Mouse (Mus musculus) limb, embryonic 12.5 days (tissue): ENCODE measurements around the gene Pex14. TPM values are rescaled to one million over a fixed set of nuclear protein-coding genes. Genes with fewer than 3 reads are reported as not detected.

Experiments
- ATAC-seq: fragments of 200-750 bp; cut with Nextera tagmentation; 2 replicates; pipeline ENCODE4 v1.8.0; 2017; ENCODE audit warnings: low read depth, moderate TSS enrichment; ENCODE audit not compliant: insufficient number of reproducible peaks, insufficient read depth, low FRiP score, low TSS enrichment
- H3K27ac ChIP-seq: fragments of 300-500 bp; sonication (generic); 2 replicates; pipeline ENCODE4 v1.5.1; 2016; ENCODE audit warnings: mild to moderate bottlenecking, moderate library complexity
- H3K27me3 ChIP-seq: fragments of 300-500 bp; sonication (generic); 2 replicates; pipeline ENCODE4 v1.6.1; 2016; ENCODE audit warnings: mild to moderate bottlenecking, moderate library complexity
- H3K36me3 ChIP-seq: fragments of 300-500 bp; sonication (generic); 2 replicates; pipeline ENCODE4 v1.6.1; 2016; ENCODE audit warnings: mild to moderate bottlenecking, moderate library complexity
- H3K4me1 ChIP-seq: fragments of 300-500 bp; sonication (generic); replicated peaks from 2 replicates; pipeline ENCODE4 v1.6.1; 2016
- H3K4me2 ChIP-seq: fragments of 300-500 bp; sonication (generic); 2 replicates; pipeline ENCODE4 v1.6.1; 2016; ENCODE audit warnings: mild to moderate bottlenecking, moderate library complexity
- H3K4me3 ChIP-seq: fragments of 300-500 bp; sonication (generic); replicated peaks from 2 replicates; pipeline ENCODE4 v1.5.1; 2016; ENCODE audit warnings: mild to moderate bottlenecking
- H3K9ac ChIP-seq: fragments of 300-500 bp; sonication (generic); replicated peaks from 2 replicates; pipeline ENCODE4 v1.6.1; 2016; ENCODE audit warnings: mild to moderate bottlenecking, moderate library complexity
- H3K9me3 ChIP-seq: fragments of 300-500 bp; sonication (generic); 2 replicates; pipeline ENCODE4 v1.6.1; 2016; ENCODE audit warnings: mild to moderate bottlenecking, moderate library complexity
- WGBS: fragments of 180-500 bp; shearing (Covaris S2); methylation state at CpG from one replicate; pipeline ENCODE4 v1.1.7; 2016; 5-methylcytosine and 5-hydroxymethylcytosine counted together
- polyA plus RNA-seq: library from polyadenylated mRNA; unstranded; fragments of >200 nt; fragmentation: Nextera tagmentation; extraction: Ambion mirVana; gene quantifications from 2 replicates; pipeline ENCODE4 v1.2.1, GENCODE M21; 2016

Pex14 gene
- polyA plus RNA-seq: 55.2 and 55.9 TPM in 2 replicates

DNA sequence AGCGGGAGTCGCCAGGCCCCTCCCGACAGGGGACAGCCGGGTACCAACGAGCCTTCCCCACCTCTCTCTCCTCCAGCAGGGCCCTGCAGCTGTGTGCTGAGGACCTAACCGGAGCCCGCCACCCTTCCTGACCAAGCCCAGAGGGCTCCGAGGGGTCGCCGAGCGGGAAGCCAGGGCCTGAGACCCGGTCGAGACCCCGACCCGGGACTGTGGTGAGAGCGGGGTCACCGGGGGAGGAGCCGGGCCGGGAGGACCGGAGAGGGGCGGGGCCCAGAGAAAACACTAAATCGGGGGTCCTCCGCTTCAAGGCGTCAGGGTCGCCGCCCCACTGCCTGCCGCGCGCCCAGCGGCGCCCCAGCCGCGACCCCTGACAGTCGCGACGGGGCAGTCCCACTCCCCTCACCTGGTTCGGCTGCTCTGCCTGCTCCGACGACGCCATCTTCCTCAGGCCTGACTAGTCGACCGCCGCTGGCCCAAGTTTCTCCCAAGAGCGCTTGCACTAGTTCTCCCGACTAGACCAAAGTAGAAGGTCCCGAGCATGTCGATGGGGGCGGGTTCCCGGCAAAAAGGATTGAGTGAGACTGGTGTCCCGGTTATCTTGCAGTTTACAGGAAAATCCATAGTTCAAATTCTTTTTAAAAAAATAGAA, at the start of gene Pex14:
Gene Pex14, minus strand, starts transcription at position 508 of the 649 bp plus-strand sequence.
- Histone ChIP-seq H3K27me3 (no peaks in the 10 kb centered on the region), H3K4me3 (peak within 1 kb of the TSS; percentile 99), H3K4me2 (peak within 1 kb of the TSS; percentile 91), H3K27ac (peak within 1 kb of the TSS; percentile 73; the same call in 1 of the 2 replicates), H3K9me3 (no peaks in the 10 kb centered on the region), H3K9ac (peak within 1 kb of the TSS; percentile 95), H3K36me3 (no peaks in the 10 kb centered on the region), H3K4me1 (peaks cover 13% of the 10 kb centered on the region)
- WGBS: under 1% methylated on average over 50 of the region's 50 CpGs
- peak; percentile 60 for ATAC-seq

DNA sequence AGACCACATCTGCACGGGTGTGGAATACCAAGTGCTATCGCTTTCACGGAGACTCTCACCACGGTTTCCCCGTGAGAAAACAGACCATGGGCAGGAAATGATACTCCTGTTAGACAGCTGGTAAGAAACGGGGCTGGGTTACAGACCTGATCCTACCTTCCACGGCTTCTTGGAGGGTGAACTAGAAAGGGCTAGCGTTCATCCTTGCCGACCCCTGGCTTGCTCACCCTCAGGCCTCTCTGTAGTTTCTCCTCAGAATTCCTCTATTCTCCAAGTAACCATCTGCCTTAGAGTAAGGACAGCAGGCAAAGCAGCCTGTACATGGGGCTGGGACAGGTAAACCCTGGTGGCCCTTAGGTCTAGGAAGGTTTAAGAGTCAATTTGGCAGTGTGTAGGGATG, 49.5 kb upstream of the Pex14 start:
- peaks cover 53% of the 10 kb centered on the region for H3K36me3 ChIP-seq

DNA sequence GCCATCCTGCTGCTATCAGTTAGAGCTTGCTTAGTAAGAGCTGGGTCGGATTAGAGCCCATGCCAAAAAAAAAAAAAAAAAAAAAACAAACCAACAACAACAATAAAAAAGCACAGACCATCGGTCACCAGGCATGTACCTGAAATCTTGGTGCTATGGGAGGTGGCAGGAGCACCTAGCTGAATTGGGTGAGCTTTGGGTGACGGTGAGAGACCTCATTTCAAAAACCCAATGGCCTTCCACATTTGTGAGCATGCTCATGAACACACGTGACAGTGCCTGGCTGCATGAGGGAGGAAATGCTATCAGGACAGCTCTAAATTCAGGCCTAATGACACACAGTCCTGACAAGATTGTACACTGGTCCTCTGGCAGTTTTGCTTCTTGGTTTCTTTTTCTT, 48.4 kb upstream of the Pex14 start:
- Histone ChIP-seq H3K4me1 (peaks cover 9% of the 10 kb centered on the region; the same call in 1 of the 2 replicates), H3K4me2 (no peak overlapping the region)

More for the DNA sequence above, 49.5 kb upstream of the Pex14 start:
- Histone ChIP-seq H3K27ac (no peak overlapping the region), H3K4me3 (no peak overlapping the region), H3K9ac (no peak overlapping the region), H3K9me3 (no peaks in the 10 kb centered on the region), H3K27me3 (no peaks in the 10 kb centered on the region), H3K4me1 (peaks cover 9% of the 10 kb centered on the region; the same call in 1 of the 2 replicates), H3K4me2 (no peak overlapping the region)
- 80% methylated on average over 9 of the region's 9 CpGs for WGBS
- ATAC-seq: no peak

DNA sequence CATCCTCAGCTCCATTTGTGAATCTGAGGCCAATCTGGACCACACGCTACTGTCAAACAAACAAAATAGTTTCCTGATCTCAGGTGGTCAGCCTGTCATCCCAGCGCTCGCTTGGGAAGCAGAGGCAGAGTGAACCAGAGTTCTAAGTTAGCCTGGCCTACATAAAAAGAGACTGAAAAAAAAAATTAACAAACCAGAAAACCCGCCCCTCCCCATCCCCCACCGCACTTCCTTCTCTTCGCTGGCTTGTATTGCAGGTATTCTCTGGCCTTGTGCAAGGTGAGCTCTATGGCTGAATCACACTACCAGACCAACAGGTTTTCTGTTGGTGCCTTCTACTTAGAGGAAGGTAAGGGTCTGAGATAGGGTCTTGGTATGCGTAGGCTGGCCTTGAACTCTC, 47.9 kb upstream of the Pex14 start:
- no peak overlapping the region for H3K27ac ChIP-seq
- peaks cover 9% of the 10 kb centered on the region; the same call in 1 of the 2 replicates for H3K4me1 ChIP-seq
- H3K36me3 ChIP-seq: peaks cover 36% of the 10 kb centered on the region
- 83% methylated on average over 7 of the region's 7 CpGs for WGBS
- no peaks in the 10 kb centered on the region for H3K27me3 ChIP-seq
- H3K4me3 ChIP-seq: no peak overlapping the region
- H3K9me3 ChIP-seq: no peaks in the 10 kb centered on the region
- no peak overlapping the region for H3K4me2 ChIP-seq
- ATAC-seq: no peak
- H3K9ac ChIP-seq: no peak overlapping the region

More for the DNA sequence above, 48.4 kb upstream of the Pex14 start:
- Histone ChIP-seq H3K9me3 (no peaks in the 10 kb centered on the region), H3K27me3 (no peaks in the 10 kb centered on the region), H3K27ac (no peak overlapping the region), H3K36me3 (peaks cover 42% of the 10 kb centered on the region), H3K4me3 (no peak overlapping the region), H3K9ac (no peak overlapping the region)
- no peak for ATAC-seq
- WGBS: 77% methylated on average over 4 of the region's 4 CpGs

DNA sequence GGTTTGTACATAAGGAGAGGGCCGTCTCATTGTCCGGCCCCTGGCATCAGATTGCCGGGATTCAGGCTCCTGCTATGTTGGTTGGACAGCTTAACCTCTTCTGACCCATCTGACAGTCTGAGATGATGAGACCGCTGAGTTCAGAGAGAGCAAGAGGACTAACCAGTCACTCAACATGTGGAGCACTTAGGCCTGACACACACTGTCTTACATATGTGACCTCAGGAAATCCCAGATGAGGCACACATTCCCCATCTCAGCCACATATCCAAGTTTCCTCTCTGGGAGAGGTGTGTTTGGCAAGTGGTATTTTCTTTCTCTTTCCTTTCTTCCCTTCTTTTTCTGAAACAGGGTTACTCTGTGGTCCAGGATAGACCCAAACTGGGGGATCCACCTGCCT, 45.5 kb upstream of the Pex14 start:
- 80% methylated on average over 4 of the region's 4 CpGs for WGBS
- H3K27me3 ChIP-seq: no peaks in the 10 kb centered on the region
- H3K4me3 ChIP-seq: no peak overlapping the region
- no peaks in the 10 kb centered on the region for H3K9me3 ChIP-seq
- peaks cover 9% of the 10 kb centered on the region; the same call in 1 of the 2 replicates for H3K4me1 ChIP-seq
- no peak overlapping the region for H3K4me2 ChIP-seq
- ATAC-seq: no peak
- no peak overlapping the region for H3K27ac ChIP-seq
- peaks cover 13% of the 10 kb centered on the region for H3K36me3 ChIP-seq
- no peak overlapping the region for H3K9ac ChIP-seq

DNA sequence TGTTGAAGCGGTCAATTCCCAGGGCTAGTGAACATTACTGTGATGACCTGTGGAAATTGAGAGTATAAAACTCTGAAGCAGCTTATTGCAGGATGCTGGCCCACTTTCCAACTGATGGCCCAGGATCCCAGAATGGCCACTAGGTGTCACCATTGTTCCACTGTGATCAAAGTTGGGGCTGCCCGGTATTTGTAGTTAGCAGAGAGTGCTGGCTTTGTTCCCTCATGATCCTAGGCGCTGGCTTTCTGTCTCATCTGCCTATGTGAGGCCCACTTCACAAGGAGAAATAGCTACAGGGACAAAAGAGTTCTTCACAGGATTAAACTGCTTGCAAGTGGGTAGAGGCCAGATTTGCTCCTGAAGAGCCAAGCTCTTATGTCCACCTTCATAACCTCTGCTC, 44.8 kb upstream of the Pex14 start:
- Histone ChIP-seq H3K9ac (no peak overlapping the region), H3K4me3 (no peak overlapping the region), H3K4me2 (no peak overlapping the region), H3K36me3 (peaks cover 6% of the 10 kb centered on the region; the same call in 1 of the 2 replicates), H3K27ac (no peak overlapping the region), H3K4me1 (peaks cover 9% of the 10 kb centered on the region; the same call in 1 of the 2 replicates), H3K27me3 (no peaks in the 10 kb centered on the region), H3K9me3 (no peaks in the 10 kb centered on the region)
- peak; percentile 82; the same call in 1 of the 2 replicates for ATAC-seq
- WGBS: 7% methylated on average over 3 of the region's 3 CpGs

DNA sequence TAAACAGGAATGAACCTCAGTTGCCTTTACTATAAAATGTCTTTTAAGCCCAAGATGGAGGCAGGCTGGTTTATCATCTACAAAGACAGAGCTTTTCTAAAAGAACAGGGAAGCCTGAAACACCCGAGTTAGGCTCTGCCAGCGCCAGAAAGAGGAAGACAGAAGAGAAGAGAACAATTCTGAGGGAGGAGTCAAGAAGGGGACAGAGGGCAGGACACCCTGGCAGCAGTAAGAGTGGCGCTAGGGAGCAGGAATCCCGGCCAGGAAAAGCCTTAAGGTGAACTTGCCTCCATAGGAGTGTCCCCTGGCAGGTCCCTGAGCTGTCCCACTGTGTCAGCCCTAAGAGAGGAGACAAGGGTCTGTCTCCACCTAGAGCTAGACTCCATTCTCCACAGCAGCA, 43.9 kb upstream of the Pex14 start:
- WGBS: 26% methylated on average over 4 of the region's 4 CpGs
- H3K27ac ChIP-seq: no peak overlapping the region
- ATAC-seq: no peak
- no peak overlapping the region for H3K4me2 ChIP-seq
- peaks cover 9% of the 10 kb centered on the region; the same call in 1 of the 2 replicates for H3K4me1 ChIP-seq
- H3K27me3 ChIP-seq: no peaks in the 10 kb centered on the region
- H3K4me3 ChIP-seq: no peak overlapping the region
- H3K36me3 ChIP-seq: no peaks in the 10 kb centered on the region
- H3K9me3 ChIP-seq: no peaks in the 10 kb centered on the region
- H3K9ac ChIP-seq: no peak overlapping the region

DNA sequence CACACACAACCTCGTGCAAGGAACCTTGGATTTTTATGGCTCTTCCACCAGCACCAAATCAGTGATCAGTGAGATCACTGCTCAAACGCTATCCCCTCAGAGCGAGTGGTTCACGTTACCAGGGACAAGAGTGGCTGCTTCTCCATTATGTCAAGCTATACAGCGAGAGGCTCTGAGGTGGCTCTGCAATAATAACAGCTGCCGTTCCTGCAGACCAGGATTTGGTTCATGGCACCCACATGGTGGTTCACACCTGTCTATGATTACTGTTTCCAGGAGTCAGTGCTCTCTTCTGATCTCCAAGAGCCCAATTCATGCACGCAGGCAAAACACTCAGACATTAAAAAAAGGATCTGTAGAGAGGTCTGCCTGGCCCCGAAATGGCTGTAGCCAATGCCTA, 38.8 kb upstream of the Pex14 start:
- ATAC-seq: no peak
- 57% methylated on average over 8 of the region's 8 CpGs for WGBS
- no peak overlapping the region for H3K27ac ChIP-seq

DNA sequence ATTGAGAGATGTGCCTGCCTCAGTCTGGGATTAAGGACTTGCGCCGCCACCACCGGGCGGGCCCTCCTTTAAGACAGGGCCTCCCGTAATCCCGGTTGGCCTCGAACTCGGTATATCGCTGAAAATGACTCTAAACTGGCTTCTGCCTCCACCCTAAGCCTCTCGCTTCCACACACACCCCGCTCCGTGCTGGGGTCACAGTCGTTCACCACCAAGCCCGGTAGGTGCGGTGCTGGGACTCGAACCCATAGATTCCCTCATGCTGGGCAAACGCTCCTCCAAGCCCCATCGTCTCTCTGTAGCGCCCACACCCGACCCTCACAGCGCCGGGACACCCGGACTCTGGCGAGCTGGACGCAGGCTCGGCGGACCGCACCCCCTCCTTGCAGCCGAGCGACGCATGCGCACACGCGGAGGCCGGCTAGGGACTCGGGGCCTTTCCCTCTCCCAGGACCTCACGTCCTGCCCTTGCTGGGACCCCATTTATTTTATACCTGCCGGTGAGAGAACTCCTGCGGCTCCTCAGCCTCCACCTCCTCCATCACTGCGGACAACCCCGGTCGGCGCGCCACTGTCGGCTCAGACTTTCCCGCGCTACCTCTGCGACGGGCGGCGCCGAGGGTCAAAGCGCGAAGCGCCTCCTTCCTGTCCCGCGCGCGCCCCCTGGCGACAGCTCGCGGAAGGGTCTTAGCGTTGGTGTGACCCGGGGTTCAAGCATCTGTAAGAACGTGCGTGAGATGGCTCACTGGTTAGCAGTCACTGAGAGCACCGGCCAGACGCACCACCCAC, 37.5 kb upstream of the Pex14 start, which contains the start of gene Cenps:
Gene Cenps, minus strand, starts transcription at position 648 of the 789 bp plus-strand sequence.
- peak within 1 kb of the TSS; percentile 70 for H3K9ac ChIP-seq
- H3K4me3 ChIP-seq: peak within 1 kb of the TSS; percentile 59
- H3K9me3 ChIP-seq: no peaks in the 10 kb centered on the region
- no peaks in the 10 kb centered on the region for H3K36me3 ChIP-seq
- H3K4me2 ChIP-seq: peak within 1 kb of the TSS; percentile 68
- peak; percentile 80 for ATAC-seq
- no peaks in the 10 kb centered on the region for H3K27me3 ChIP-seq
- WGBS: 1% methylated on average over 68 of the region's 68 CpGs
- H3K4me1 ChIP-seq: peaks cover 7% of the 10 kb centered on the region
- peak within 1 kb of the TSS; percentile 88 for H3K27ac ChIP-seq

More for the DNA sequence above, 38.8 kb upstream of the Pex14 start:
- Histone ChIP-seq H3K4me3 (no peak overlapping the region), H3K9ac (no peak overlapping the region), H3K9me3 (no peaks in the 10 kb centered on the region), H3K4me1 (peaks cover 7% of the 10 kb centered on the region), H3K27me3 (no peaks in the 10 kb centered on the region), H3K36me3 (no peaks in the 10 kb centered on the region), H3K4me2 (no peak overlapping the region)

DNA sequence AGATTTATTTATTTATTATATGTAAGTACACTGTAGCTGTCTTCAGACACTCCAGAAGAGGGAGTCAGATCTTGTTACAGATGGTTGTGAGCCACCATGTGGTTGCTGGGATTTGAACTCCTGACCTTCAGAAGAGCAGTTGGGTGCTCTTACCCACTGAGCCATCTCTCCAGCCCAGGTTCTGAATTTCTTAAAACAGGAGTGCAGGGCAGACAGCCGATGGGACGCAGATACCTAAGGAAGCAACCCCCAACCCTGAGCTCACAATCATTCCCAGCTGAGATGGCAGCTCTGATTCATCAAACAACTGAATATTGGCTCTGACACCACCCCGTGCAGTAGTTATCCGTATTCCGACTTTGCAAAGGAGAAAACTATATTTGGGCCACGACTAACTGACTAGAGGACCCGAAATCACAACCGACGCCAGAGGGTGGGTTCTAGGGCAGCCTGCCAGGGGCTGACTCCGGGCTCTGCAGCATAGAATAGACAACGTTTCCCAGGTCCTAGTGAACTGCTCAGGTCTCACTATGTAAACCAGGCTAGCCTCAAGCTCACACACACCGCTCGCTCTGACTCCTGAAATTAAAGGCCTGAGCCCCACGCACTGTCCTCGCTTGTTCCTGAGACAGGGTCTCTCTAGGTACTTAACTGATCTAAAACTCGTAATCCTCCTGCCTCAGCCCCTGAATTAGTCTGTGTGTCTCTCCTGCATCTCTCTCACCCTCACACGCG, 36.6 kb upstream of the Pex14 start:
- peaks cover 8% of the 10 kb centered on the region for H3K36me3 ChIP-seq
- no peaks in the 10 kb centered on the region for H3K27me3 ChIP-seq
- H3K9me3 ChIP-seq: no peaks in the 10 kb centered on the region
- peak overlapping the region; percentile 68 for H3K4me2 ChIP-seq
- H3K9ac ChIP-seq: peak overlapping the region; percentile 70
- 71% methylated on average over 18 of the region's 18 CpGs for WGBS
- no peak for ATAC-seq
- peak overlapping the region; percentile 59 for H3K4me3 ChIP-seq
- peaks cover 7% of the 10 kb centered on the region for H3K4me1 ChIP-seq
- peak overlapping the region; percentile 88 for H3K27ac ChIP-seq

DNA sequence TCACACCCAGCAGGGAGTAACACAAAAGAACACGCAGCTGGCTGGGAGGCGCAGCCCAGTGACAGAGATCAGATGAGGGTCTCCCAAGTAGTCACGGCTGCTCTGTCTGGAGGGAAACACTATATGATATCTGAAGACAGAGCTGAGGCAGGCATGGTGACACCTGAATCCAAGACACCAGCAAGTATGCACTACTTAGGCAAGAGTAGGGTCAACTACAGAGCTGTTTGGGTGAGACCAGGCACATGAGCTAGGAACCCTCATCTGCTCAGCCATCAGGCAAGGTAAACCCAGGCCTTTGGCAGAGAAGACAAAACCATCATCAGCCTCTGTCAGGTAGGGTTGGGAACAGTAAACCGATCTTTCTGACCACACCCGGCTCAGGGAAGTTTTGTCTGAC, 33.7 kb upstream of the Pex14 start:
- Histone ChIP-seq H3K4me2 (no peak overlapping the region), H3K4me3 (no peak overlapping the region), H3K36me3 (peaks cover 35% of the 10 kb centered on the region), H3K27me3 (no peaks in the 10 kb centered on the region), H3K27ac (no peak overlapping the region), H3K9ac (no peak overlapping the region), H3K9me3 (no peaks in the 10 kb centered on the region), H3K4me1 (peaks cover 7% of the 10 kb centered on the region)
- 79% methylated on average over 5 of the region's 5 CpGs for WGBS
- no peak for ATAC-seq
